Mouse (Mus musculus): ENCODE results near the gene Olfr11. TPM values are rescaled to one million over a fixed set of nuclear protein-coding genes. Genes with fewer than 3 reads are reported as not detected.

The Olfr11 gene
- not detected for polyA plus RNA-seq (2014; fragmentation: Illumina TruSeq; extraction: RNeasy Lipid Tissue Mini Kit (QIAGEN cat#74804); ENCODE audit: low replicate concordance)

DNA sequence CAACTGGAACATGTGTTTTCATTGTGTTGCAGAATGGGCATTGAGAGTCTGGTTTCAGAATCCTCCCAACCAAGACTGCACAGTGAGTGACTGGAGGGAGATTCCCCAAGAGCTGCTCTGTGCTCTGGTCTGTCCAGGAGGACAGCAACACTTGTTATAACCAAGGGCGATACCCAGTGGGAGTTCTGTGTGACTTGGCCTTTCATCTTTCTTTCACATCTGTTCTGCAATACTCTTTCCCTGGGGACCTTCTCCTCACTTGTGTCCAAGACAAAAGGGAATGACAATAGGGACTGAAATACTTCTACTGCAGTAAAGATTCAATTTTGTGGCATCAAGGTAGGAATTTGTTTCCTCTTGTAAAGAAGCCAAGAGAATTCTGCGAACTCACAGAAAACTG lies at the start of gene Olfr11:
Gene Olfr11, minus strand, starts transcription at position 101 of the 400 bp plus-strand sequence.

DNA sequence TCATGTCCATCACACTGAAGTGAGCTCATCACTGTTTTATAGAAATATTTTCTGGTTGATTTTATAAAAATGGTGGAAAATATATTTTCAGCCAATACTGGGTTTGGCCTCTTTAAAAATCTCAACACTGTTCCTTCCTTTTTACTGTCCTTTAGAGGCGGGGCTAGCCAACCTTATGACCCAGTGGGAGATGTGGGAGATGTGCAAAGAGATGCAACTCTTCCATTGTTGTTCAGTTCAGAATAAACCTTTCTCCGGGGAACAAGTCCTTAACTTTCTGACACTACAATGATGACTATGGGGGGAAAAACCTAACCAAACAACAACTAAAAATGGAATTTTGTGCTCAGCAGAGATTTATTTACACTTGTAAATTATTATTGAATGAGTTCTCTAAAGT lies 35.0 kb upstream of the Olfr11 start, which contains the start of gene Olfr1360:
Gene Olfr1360, minus strand, starts transcription at position 101 of the 400 bp plus-strand sequence.

DNA sequence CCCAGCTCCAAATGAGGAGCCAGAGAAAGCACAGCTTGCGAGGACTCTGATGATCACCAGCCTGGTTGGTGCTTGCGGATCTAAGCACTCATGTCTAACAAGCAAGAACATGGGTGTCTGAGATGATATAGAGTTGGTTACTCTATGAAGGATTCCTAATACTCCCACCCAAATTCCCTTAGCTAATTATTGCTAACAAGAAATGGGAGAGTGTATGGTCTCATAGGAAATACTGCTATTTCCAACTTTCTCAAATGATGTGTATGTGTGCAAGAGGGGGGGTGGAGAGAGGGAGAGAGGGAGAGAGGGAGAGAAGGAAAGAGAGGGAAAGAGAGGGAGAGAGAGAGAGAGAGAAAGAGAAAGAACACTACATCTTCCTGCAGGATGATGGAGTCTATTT lies 21.0 kb upstream of the Olfr11 start, which contains the start of gene Olfr1361:
Gene Olfr1361, minus strand, starts transcription at position 101 of the 400 bp plus-strand sequence.

DNA sequence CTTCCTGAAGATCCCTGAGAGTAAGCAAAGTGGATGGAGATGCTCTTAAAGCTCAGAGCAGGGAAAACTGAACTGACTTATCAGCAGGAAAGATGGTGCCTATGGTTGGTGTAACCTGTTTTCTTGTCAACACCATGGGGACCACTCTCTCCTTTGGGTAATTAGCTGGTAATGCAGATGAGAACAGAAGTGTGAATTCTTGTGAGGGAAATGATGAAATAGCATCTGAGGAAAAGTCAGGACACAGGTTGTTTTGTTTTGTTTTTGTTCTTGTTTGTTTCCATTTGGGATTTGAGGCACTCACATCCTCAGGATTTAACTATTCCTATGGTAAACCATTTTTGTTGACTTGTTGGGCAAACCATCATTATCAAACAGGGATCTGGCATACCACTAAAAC lies 28.4 kb downstream of the Olfr11 start, which contains the start of gene Olfr1362:
Gene Olfr1362, minus strand, starts transcription at position 101 of the 400 bp plus-strand sequence.

Other genes starting within 250 kb of the Olfr11 start
- gene Zkscan3, start 239.8 kb downstream of the Olfr11 start, polyA plus RNA-seq (2014; fragmentation: Illumina TruSeq; extraction: RNeasy Lipid Tissue Mini Kit (QIAGEN cat#74804); ENCODE audit: low replicate concordance): 104 TPM
- gene Pgbd1, start 201.5 kb downstream of the Olfr11 start, polyA plus RNA-seq (2014; fragmentation: Illumina TruSeq; extraction: RNeasy Lipid Tissue Mini Kit (QIAGEN cat#74804); ENCODE audit: low replicate concordance): 1.4 TPM
- gene Zscan26, start 188.8 kb downstream of the Olfr11 start, polyA plus RNA-seq (2014; fragmentation: Illumina TruSeq; extraction: RNeasy Lipid Tissue Mini Kit (QIAGEN cat#74804); ENCODE audit: low replicate concordance): 78.7 TPM
- gene Nkapl, start 174.0 kb downstream of the Olfr11 start, polyA plus RNA-seq (2014; fragmentation: Illumina TruSeq; extraction: RNeasy Lipid Tissue Mini Kit (QIAGEN cat#74804); ENCODE audit: low replicate concordance): not detected
- gene Zkscan4, start 163.6 kb downstream of the Olfr11 start, polyA plus RNA-seq (2014; fragmentation: Illumina TruSeq; extraction: RNeasy Lipid Tissue Mini Kit (QIAGEN cat#74804); ENCODE audit: low replicate concordance): 0.33 TPM
- not detected for gene Gm10065, start 163.1 kb downstream of the Olfr11 start, polyA plus RNA-seq (2014; fragmentation: Illumina TruSeq; extraction: RNeasy Lipid Tissue Mini Kit (QIAGEN cat#74804); ENCODE audit: low replicate concordance)
- 4.2 TPM for gene AK157302, start 147.3 kb downstream of the Olfr11 start, polyA plus RNA-seq (2014; fragmentation: Illumina TruSeq; extraction: RNeasy Lipid Tissue Mini Kit (QIAGEN cat#74804); ENCODE audit: low replicate concordance)
- not detected for gene Gm11273, start 141.1 kb downstream of the Olfr11 start, polyA plus RNA-seq (2014; fragmentation: Illumina TruSeq; extraction: RNeasy Lipid Tissue Mini Kit (QIAGEN cat#74804); ENCODE audit: low replicate concordance)
- gene Zkscan8, start 111.4 kb downstream of the Olfr11 start, polyA plus RNA-seq (2014; fragmentation: Illumina TruSeq; extraction: RNeasy Lipid Tissue Mini Kit (QIAGEN cat#74804); ENCODE audit: low replicate concordance): 15.6 TPM
- gene Olfr1366, start 99.7 kb downstream of the Olfr11 start, polyA plus RNA-seq (2014; fragmentation: Illumina TruSeq; extraction: RNeasy Lipid Tissue Mini Kit (QIAGEN cat#74804); ENCODE audit: low replicate concordance): not detected
- gene Olfr1535, start 82.6 kb downstream of the Olfr11 start, polyA plus RNA-seq (2014; fragmentation: Illumina TruSeq; extraction: RNeasy Lipid Tissue Mini Kit (QIAGEN cat#74804); ENCODE audit: low replicate concordance): not detected
- not detected for gene Olfr1364, start 60.8 kb downstream of the Olfr11 start, polyA plus RNA-seq (2014; fragmentation: Illumina TruSeq; extraction: RNeasy Lipid Tissue Mini Kit (QIAGEN cat#74804); ENCODE audit: low replicate concordance)
- gene Olfr1362, start 28.5 kb downstream of the Olfr11 start, polyA plus RNA-seq (2014; fragmentation: Illumina TruSeq; extraction: RNeasy Lipid Tissue Mini Kit (QIAGEN cat#74804); ENCODE audit: low replicate concordance): not detected
- gene Olfr1361, start 20.9 kb upstream of the Olfr11 start, polyA plus RNA-seq (2014; fragmentation: Illumina TruSeq; extraction: RNeasy Lipid Tissue Mini Kit (QIAGEN cat#74804); ENCODE audit: low replicate concordance): not detected
- not detected for gene Olfr1360, start 34.9 kb upstream of the Olfr11 start, polyA plus RNA-seq (2014; fragmentation: Illumina TruSeq; extraction: RNeasy Lipid Tissue Mini Kit (QIAGEN cat#74804); ENCODE audit: low replicate concordance)
- gene Olfr1359, start 55.6 kb upstream of the Olfr11 start, polyA plus RNA-seq (2014; fragmentation: Illumina TruSeq; extraction: RNeasy Lipid Tissue Mini Kit (QIAGEN cat#74804); ENCODE audit: low replicate concordance): not detected
- gene Hist1h2bl, start 73.6 kb upstream of the Olfr11 start, polyA plus RNA-seq (2014; fragmentation: Illumina TruSeq; extraction: RNeasy Lipid Tissue Mini Kit (QIAGEN cat#74804); ENCODE audit: low replicate concordance): not detected
- gene Hist1h2ai, start 73.9 kb upstream of the Olfr11 start, polyA plus RNA-seq (2014; fragmentation: Illumina TruSeq; extraction: RNeasy Lipid Tissue Mini Kit (QIAGEN cat#74804); ENCODE audit: low replicate concordance): not detected
- gene Hist1h3h, start 75.1 kb upstream of the Olfr11 start, polyA plus RNA-seq (2014; fragmentation: Illumina TruSeq; extraction: RNeasy Lipid Tissue Mini Kit (QIAGEN cat#74804); ENCODE audit: low replicate concordance): not detected
- not detected for gene Hist1h2bm, start 79.5 kb upstream of the Olfr11 start, polyA plus RNA-seq (2014; fragmentation: Illumina TruSeq; extraction: RNeasy Lipid Tissue Mini Kit (QIAGEN cat#74804); ENCODE audit: low replicate concordance)
- 1.7 TPM for gene Hist1h4j, start 92.5 kb upstream of the Olfr11 start, polyA plus RNA-seq (2014; fragmentation: Illumina TruSeq; extraction: RNeasy Lipid Tissue Mini Kit (QIAGEN cat#74804); ENCODE audit: low replicate concordance)
- not detected for gene Hist1h4k, start 108.0 kb upstream of the Olfr11 start, polyA plus RNA-seq (2014; fragmentation: Illumina TruSeq; extraction: RNeasy Lipid Tissue Mini Kit (QIAGEN cat#74804); ENCODE audit: low replicate concordance)
- not detected for gene Hist1h2ak, start 111.3 kb upstream of the Olfr11 start, polyA plus RNA-seq (2014; fragmentation: Illumina TruSeq; extraction: RNeasy Lipid Tissue Mini Kit (QIAGEN cat#74804); ENCODE audit: low replicate concordance)
- not detected for gene Hist1h2bn, start 111.6 kb upstream of the Olfr11 start, polyA plus RNA-seq (2014; fragmentation: Illumina TruSeq; extraction: RNeasy Lipid Tissue Mini Kit (QIAGEN cat#74804); ENCODE audit: low replicate concordance)
- not detected for gene Hist1h1b, start 138.1 kb upstream of the Olfr11 start, polyA plus RNA-seq (2014; fragmentation: Illumina TruSeq; extraction: RNeasy Lipid Tissue Mini Kit (QIAGEN cat#74804); ENCODE audit: low replicate concordance)
- gene Hist1h3i, start 140.9 kb upstream of the Olfr11 start, polyA plus RNA-seq (2014; fragmentation: Illumina TruSeq; extraction: RNeasy Lipid Tissue Mini Kit (QIAGEN cat#74804); ENCODE audit: low replicate concordance): not detected
- gene Hist1h2an, start 144.7 kb upstream of the Olfr11 start, polyA plus RNA-seq (2014; fragmentation: Illumina TruSeq; extraction: RNeasy Lipid Tissue Mini Kit (QIAGEN cat#74804); ENCODE audit: low replicate concordance): not detected
- gene Hist1h2bp, start 144.9 kb upstream of the Olfr11 start, polyA plus RNA-seq (2014; fragmentation: Illumina TruSeq; extraction: RNeasy Lipid Tissue Mini Kit (QIAGEN cat#74804); ENCODE audit: low replicate concordance): not detected
- gene Hist1h2bq, start 167.7 kb upstream of the Olfr11 start, polyA plus RNA-seq (2014; fragmentation: Illumina TruSeq; extraction: RNeasy Lipid Tissue Mini Kit (QIAGEN cat#74804); ENCODE audit: low replicate concordance): 1.1 TPM
- gene Hist1h2ao, start 167.9 kb upstream of the Olfr11 start, polyA plus RNA-seq (2014; fragmentation: Illumina TruSeq; extraction: RNeasy Lipid Tissue Mini Kit (QIAGEN cat#74804); ENCODE audit: low replicate concordance): not detected
- not detected for gene Hist1h4m, start 169.2 kb upstream of the Olfr11 start, polyA plus RNA-seq (2014; fragmentation: Illumina TruSeq; extraction: RNeasy Lipid Tissue Mini Kit (QIAGEN cat#74804); ENCODE audit: low replicate concordance)
- gene Hist1h4n, start 189.7 kb upstream of the Olfr11 start, polyA plus RNA-seq (2014; fragmentation: Illumina TruSeq; extraction: RNeasy Lipid Tissue Mini Kit (QIAGEN cat#74804); ENCODE audit: low replicate concordance): not detected
- gene Hist1h2ap, start 191.0 kb upstream of the Olfr11 start, polyA plus RNA-seq (2014; fragmentation: Illumina TruSeq; extraction: RNeasy Lipid Tissue Mini Kit (QIAGEN cat#74804); ENCODE audit: low replicate concordance): not detected
- 0.85 TPM for gene Hist1h2br, start 191.2 kb upstream of the Olfr11 start, polyA plus RNA-seq (2014; fragmentation: Illumina TruSeq; extraction: RNeasy Lipid Tissue Mini Kit (QIAGEN cat#74804); ENCODE audit: low replicate concordance)

All from small intestine, adult 10 weeks (tissue).